Mouse (Mus musculus): Measurements from ENCODE around the gene Sipa1l1. TPM values are rescaled to one million over a fixed set of nuclear protein-coding genes. Genes with fewer than 3 reads are reported as not detected.

Gene Sipa1l1
- total and polyA plus RNA-seq, 3 experiments: 141 to 365 (median 161) TPM

GRCm38 (mm10) chr12:82495936-82496335 lies 326.8 kb downstream of the Sipa1l1 start:
- Histone ChIP-seq H3K36me3 (replicated peaks) (no peaks in the 10 kb centered on the region), H3K4me3 (ENCODE audit: low read depth, low read length) (no peak overlapping the region), H3K4me1 (ENCODE audit: insufficient read depth, low read depth, low read length) (no peaks in the 10 kb centered on the region), H3K9me3 (replicated peaks) (no peaks in the 10 kb centered on the region), H3K27me3 (ENCODE audit: insufficient read depth, low read length) (peaks cover 12% of the 10 kb centered on the region; the same call in 1 of the 2 replicates)
- ATAC-seq (ENCODE audit: extremely low read depth, insufficient number of reproducible peaks, low FRiP score, poor library complexity, severe bottlenecking) (no peak), DNase-seq (ENCODE audit: low spot score) (no peak)
- no peak for TF ChIP-seq GATA2 (IDR thresholded peaks at IDR 0.05; ENCODE audit: borderline replicate concordance, low read depth, low read length)
- TF ChIP-seq TAL1 (conservative IDR thresholded peaks at IDR 0.05; ENCODE audit: low read depth, low read length): no peak
- no peak for TF ChIP-seq POLR2AphosphoS5 (IDR thresholded peaks at IDR 0.05; ENCODE audit: insufficient replicate concordance, low read depth, low read length)
- no peak for TF ChIP-seq GATA1 (IDR thresholded peaks at IDR 0.05; ENCODE audit: borderline replicate concordance, low read length)
- no peak for TF ChIP-seq CTCF (IDR thresholded peaks at IDR 0.05; ENCODE audit: low read depth, low read length)

DNA sequence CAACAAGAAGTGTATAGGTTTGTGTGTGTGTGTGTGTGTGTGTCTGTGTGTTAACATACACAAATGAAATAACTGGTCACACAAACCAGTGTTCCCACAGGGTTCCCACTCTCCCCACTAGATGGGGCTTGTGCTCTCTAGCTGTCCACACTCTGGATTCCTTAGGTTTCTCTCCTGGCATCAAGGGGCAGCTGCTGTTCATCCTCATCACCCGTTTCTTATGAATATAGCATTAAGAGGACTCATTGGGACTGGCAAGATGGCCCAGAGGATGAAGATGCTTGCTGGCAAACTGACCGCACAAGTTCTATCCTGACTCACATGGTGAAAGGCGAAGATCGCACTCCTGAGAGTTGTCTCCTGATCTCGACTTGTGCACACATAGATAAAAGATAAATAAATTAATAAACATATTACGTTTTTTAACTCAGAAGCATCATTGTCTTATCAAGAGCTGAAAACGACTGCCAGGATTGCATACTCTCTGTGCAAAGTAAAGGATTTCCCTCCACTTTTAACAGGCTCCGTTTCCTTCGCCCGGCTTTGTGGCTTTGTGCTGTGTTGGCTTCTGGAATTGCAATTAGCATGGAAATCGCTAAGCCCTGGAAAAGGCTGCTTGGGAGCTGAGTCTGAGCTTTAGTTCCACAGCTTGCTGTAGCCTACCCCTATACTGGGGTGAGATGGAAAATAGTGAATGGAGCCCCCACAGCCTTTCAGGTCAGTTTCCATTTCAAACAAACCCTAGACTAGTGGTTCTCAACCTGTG lies 328.9 kb downstream of the Sipa1l1 start:
- Histone ChIP-seq H3K9me3 (replicated peaks) (no peaks in the 10 kb centered on the region), H3K4me1 (ENCODE audit: insufficient read depth, low read depth, low read length) (no peaks in the 10 kb centered on the region), H3K27me3 (ENCODE audit: insufficient read depth, low read length) (peaks cover 7% of the 10 kb centered on the region; the same call in 1 of the 2 replicates), H3K36me3 (replicated peaks) (no peaks in the 10 kb centered on the region), H3K4me3 (ENCODE audit: low read depth, low read length) (no peak overlapping the region)
- DNase-seq (ENCODE audit: low spot score): no peak
- TF ChIP-seq GATA1 (IDR thresholded peaks at IDR 0.05; ENCODE audit: borderline replicate concordance, low read length) (no peak), POLR2AphosphoS5 (IDR thresholded peaks at IDR 0.05; ENCODE audit: insufficient replicate concordance, low read depth, low read length) (no peak), GATA2 (IDR thresholded peaks at IDR 0.05; ENCODE audit: borderline replicate concordance, low read depth, low read length) (no peak), TAL1 (conservative IDR thresholded peaks at IDR 0.05; ENCODE audit: low read depth, low read length) (no peak), CTCF (IDR thresholded peaks at IDR 0.05; ENCODE audit: low read depth, low read length) (no peak)
- no peak for ATAC-seq (ENCODE audit: extremely low read depth, insufficient number of reproducible peaks, low FRiP score, poor library complexity, severe bottlenecking)

DNA sequence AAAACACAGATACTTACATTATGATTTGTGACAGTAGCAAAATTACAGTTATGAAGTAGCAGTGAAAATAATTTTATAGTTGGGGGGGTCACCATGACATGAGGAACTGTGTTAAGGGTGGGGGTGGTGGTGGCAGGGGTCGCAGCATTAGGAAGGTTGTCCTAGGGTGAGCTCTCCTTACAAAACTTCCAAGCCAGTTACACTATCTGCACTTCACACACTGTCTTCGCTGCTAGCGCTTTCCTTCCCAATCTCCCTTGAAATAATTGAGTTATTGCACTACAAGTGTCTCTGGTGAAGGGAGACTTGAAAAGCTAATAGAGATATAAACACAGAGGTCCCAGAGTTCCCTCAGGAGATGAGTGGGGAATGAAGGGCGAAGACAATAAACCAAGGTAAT lies 329.6 kb downstream of the Sipa1l1 start:
- DNase-seq (ENCODE audit: low spot score): no peak
- Histone ChIP-seq H3K27me3 (ENCODE audit: insufficient read depth, low read length) (peaks cover 7% of the 10 kb centered on the region; the same call in 1 of the 2 replicates), H3K36me3 (replicated peaks) (no peaks in the 10 kb centered on the region), H3K4me1 (ENCODE audit: insufficient read depth, low read depth, low read length) (no peaks in the 10 kb centered on the region), H3K4me3 (ENCODE audit: low read depth, low read length) (no peak overlapping the region), H3K9me3 (replicated peaks) (no peaks in the 10 kb centered on the region)
- ATAC-seq (ENCODE audit: extremely low read depth, insufficient number of reproducible peaks, low FRiP score, poor library complexity, severe bottlenecking): no peak
- TF ChIP-seq CTCF (IDR thresholded peaks at IDR 0.05; ENCODE audit: low read depth, low read length) (no peak), TAL1 (conservative IDR thresholded peaks at IDR 0.05; ENCODE audit: low read depth, low read length) (no peak), POLR2AphosphoS5 (IDR thresholded peaks at IDR 0.05; ENCODE audit: insufficient replicate concordance, low read depth, low read length) (no peak), GATA2 (IDR thresholded peaks at IDR 0.05; ENCODE audit: borderline replicate concordance, low read depth, low read length) (no peak), GATA1 (IDR thresholded peaks at IDR 0.05; ENCODE audit: borderline replicate concordance, low read length) (no peak)

GRCm38 (mm10) chr12:82499731-82500130 lies 330.6 kb downstream of the Sipa1l1 start:
- Histone ChIP-seq H3K9me3 (replicated peaks) (no peaks in the 10 kb centered on the region), H3K4me3 (ENCODE audit: low read depth, low read length) (no peak overlapping the region), H3K36me3 (replicated peaks) (no peaks in the 10 kb centered on the region), H3K27me3 (ENCODE audit: insufficient read depth, low read length) (peaks cover 7% of the 10 kb centered on the region; the same call in 1 of the 2 replicates), H3K4me1 (ENCODE audit: insufficient read depth, low read depth, low read length) (no peaks in the 10 kb centered on the region)
- no peak for DNase-seq (ENCODE audit: low spot score)
- no peak for ATAC-seq (ENCODE audit: extremely low read depth, insufficient number of reproducible peaks, low FRiP score, poor library complexity, severe bottlenecking)
- no peak for TF ChIP-seq GATA2 (IDR thresholded peaks at IDR 0.05; ENCODE audit: borderline replicate concordance, low read depth, low read length)
- no peak for TF ChIP-seq CTCF (IDR thresholded peaks at IDR 0.05; ENCODE audit: low read depth, low read length)
- TF ChIP-seq TAL1 (conservative IDR thresholded peaks at IDR 0.05; ENCODE audit: low read depth, low read length): no peak
- no peak for TF ChIP-seq GATA1 (IDR thresholded peaks at IDR 0.05; ENCODE audit: borderline replicate concordance, low read length)
- TF ChIP-seq POLR2AphosphoS5 (IDR thresholded peaks at IDR 0.05; ENCODE audit: insufficient replicate concordance, low read depth, low read length): no peak

Data from G1E (cell line).